Mouse (Mus musculus) ES-Bruce4 (cell line): Measurements from ENCODE around the gene Gm10837. TPM values are rescaled to one million over a fixed set of nuclear protein-coding genes. Genes with fewer than 3 reads are reported as not detected.

ENCODE experiments used
- H3K27ac ChIP-seq: 2 replicates; pipeline ENCODE4 v1.5.1; 2012; ENCODE audit warnings: low read length, inconsistent platforms; ENCODE audit not compliant: insufficient read depth
- H3K27me3 ChIP-seq: 2 replicates; pipeline ENCODE4 v1.6.1; 2012; ENCODE audit warnings: mild to moderate bottlenecking, low read length, inconsistent platforms; ENCODE audit not compliant: control insufficient read depth, poor library complexity, insufficient read depth, severe bottlenecking
- H3K36me3 ChIP-seq: 2 replicates; pipeline ENCODE4 v1.6.1; 2012; ENCODE audit warnings: inconsistent platforms, mild to moderate bottlenecking, low read length, moderate library complexity; ENCODE audit not compliant: control insufficient read depth, poor library complexity, insufficient read depth, severe bottlenecking
- H3K4me1 ChIP-seq: one replicate; pipeline ENCODE4 v1.8.1; 2011; ENCODE audit warnings: low read length; ENCODE audit not compliant: control insufficient read depth, insufficient read depth
- H3K4me3 ChIP-seq: 2 replicates; pipeline ENCODE4 v1.5.1; 2011; ENCODE audit warnings: low read depth, mild to moderate bottlenecking, low read length
- H3K9ac ChIP-seq: 2 replicates; pipeline ENCODE4 v1.6.1; 2012; ENCODE audit warnings: low read depth, mild to moderate bottlenecking, inconsistent platforms; ENCODE audit not compliant: poor library complexity, severe bottlenecking
- H3K9me3 ChIP-seq: replicated peaks from 2 replicates; pipeline ENCODE4 v1.6.1; 2012; ENCODE audit warnings: mild to moderate bottlenecking, low read length, inconsistent platforms; ENCODE audit not compliant: control insufficient read depth, poor library complexity, insufficient read depth, severe bottlenecking
- CTCF ChIP-seq: IDR thresholded peaks from one replicate; pipeline ENCODE4 v1.8.1; 2011; ENCODE audit warnings: low read depth, low read length
- EP300 ChIP-seq: IDR thresholded peaks from 2 replicates; pipeline ENCODE4 v1.6.1; 2011; ENCODE audit warnings: low read depth, low read length; ENCODE audit not compliant: insufficient read depth
- POLR2A ChIP-seq: IDR thresholded peaks from one replicate; pipeline ENCODE4 v1.8.1; 2011; ENCODE audit warnings: low read length; ENCODE audit not compliant: insufficient read depth
- polyA plus RNA-seq: library from polyadenylated mRNA; stranded (reverse); fragments of >200 nt; gene quantifications from 2 replicates; pipeline ENCODE4 v1.2.4, GENCODE M21; 2011; ENCODE audit warnings: low read depth; ENCODE audit not compliant: missing spikeins, insufficient read depth, insufficient read length

Gm10837 gene
- polyA plus RNA-seq, 1 experiment = not detected

- Histone ChIP-seq H3K27ac (no peak overlapping the region), H3K36me3 (no peaks in the 10 kb centered on the region), H3K4me1 (no peaks in the 10 kb centered on the region), H3K27me3 (peaks cover 15% of the 10 kb centered on the region), H3K9me3 (no peaks in the 10 kb centered on the region), H3K4me3 (no peak overlapping the region), H3K9ac (no peak overlapping the region)
- TF ChIP-seq CTCF (no peak), POLR2A (no peak), EP300 (no peak)
Observed at GRCm38 (mm10) chr14:122492015-122492414, 1.6 kb downstream of the Gm10837 start.

GRCm38 (mm10) chr14:122509058-122509457, 18.7 kb downstream of the Gm10837 start:
- TF ChIP-seq CTCF (no peak), EP300 (no peak), POLR2A (no peak)
- Histone ChIP-seq H3K27ac (no peak overlapping the region), H3K27me3 (no peaks in the 10 kb centered on the region; the same call in 1 of the 2 replicates), H3K9ac (no peak overlapping the region), H3K4me3 (no peak overlapping the region), H3K4me1 (no peaks in the 10 kb centered on the region), H3K36me3 (no peaks in the 10 kb centered on the region), H3K9me3 (no peaks in the 10 kb centered on the region)

GRCm38 (mm10) chr14:122511519-122511918, 21.1 kb downstream of the Gm10837 start:
- Histone ChIP-seq H3K4me3 (no peak overlapping the region), H3K27me3 (no peaks in the 10 kb centered on the region; the same call in 1 of the 2 replicates), H3K9me3 (no peaks in the 10 kb centered on the region), H3K27ac (no peak overlapping the region), H3K4me1 (no peaks in the 10 kb centered on the region), H3K9ac (no peak overlapping the region), H3K36me3 (no peaks in the 10 kb centered on the region)
- TF ChIP-seq EP300 (no peak), POLR2A (no peak), CTCF (no peak)

GRCm38 (mm10) chr14:122513511-122514036, 23.2 kb downstream of the Gm10837 start:
- Histone ChIP-seq H3K9ac (no peak overlapping the region), H3K27ac (no peak overlapping the region), H3K9me3 (no peaks in the 10 kb centered on the region), H3K27me3 (no peaks in the 10 kb centered on the region; the same call in 1 of the 2 replicates), H3K36me3 (no peaks in the 10 kb centered on the region), H3K4me3 (no peak overlapping the region), H3K4me1 (no peaks in the 10 kb centered on the region)
- TF ChIP-seq POLR2A = no peak
- TF ChIP-seq CTCF = no peak
- no peak for TF ChIP-seq EP300

GRCm38 (mm10) chr14:122528475-122528874, 38.1 kb downstream of the Gm10837 start:
- Histone ChIP-seq H3K4me3 (no peak overlapping the region), H3K9ac (no peak overlapping the region), H3K36me3 (no peaks in the 10 kb centered on the region), H3K27ac (no peak overlapping the region), H3K27me3 (no peaks in the 10 kb centered on the region), H3K4me1 (no peaks in the 10 kb centered on the region), H3K9me3 (peaks cover 13% of the 10 kb centered on the region)
- TF ChIP-seq CTCF (no peak), EP300 (no peak), POLR2A (no peak)

- no peaks in the 10 kb centered on the region for H3K9me3 ChIP-seq
- no peaks in the 10 kb centered on the region for H3K4me1 ChIP-seq
- H3K4me3 ChIP-seq = peak within 1 kb of the TSS; percentile 71
- TF ChIP-seq POLR2A (no peak), EP300 (no peak), CTCF (no peak)
- no peaks in the 10 kb centered on the region for H3K36me3 ChIP-seq
- H3K27ac ChIP-seq = peak within 1 kb of the TSS; percentile 64
- H3K27me3 ChIP-seq = no peaks in the 10 kb centered on the region
- peak within 1 kb of the TSS; percentile 46 for H3K9ac ChIP-seq
Observed at GRCm38 (mm10) chr14:122534017-122534924, 43.9 kb downstream of the Gm10837 start, which contains the start of gene Pcca. Gene Pcca, plus strand, starts transcription at chr14:122534324.
